Mouse (Mus musculus) urinary bladder, postnatal 4 days (tissue): ENCODE results near the gene Gm11564.
"Not testable (repeated sequence)": the region's sequence is repeated elsewhere in the genome, so short reads cannot be mapped to it uniquely, and the experiment has no call there.

ENCODE experiments used
- DNase-seq, 2 experiments: peaks; one replicate each; pipeline ENCODE4 v3.0.0; 2021 to 2022; ENCODE audit warnings: low spot score in 2 of 2

Gm11564 gene

GRCm38 (mm10) chr11:99815566-99815965 lies at the start of gene Gm11564:
TSS of gene Gm11564 (minus strand) at chr11:99815666.
- DNase-seq: not testable (repeated sequence)

GRCm38 (mm10) chr11:99864176-99864575 lies 48.7 kb upstream of the Gm11564 start, which contains the start of gene Gm11559:
TSS of gene Gm11559 (plus strand) at chr11:99864476.
- not testable (repeated sequence) for DNase-seq

GRCm38 (mm10) chr11:99858761-99859160 lies 43.3 kb upstream of the Gm11564 start:
- no peak for DNase-seq

GRCm38 (mm10) chr11:99857617-99858016 lies 42.2 kb upstream of the Gm11564 start, which contains the start of gene Gm11568:
TSS of gene Gm11568 (plus strand) at chr11:99857917.
- no peak for DNase-seq

GRCm38 (mm10) chr11:99854121-99854520 lies 38.7 kb upstream of the Gm11564 start:
- no peak for DNase-seq

GRCm38 (mm10) chr11:99851508-99851907 lies 36.0 kb upstream of the Gm11564 start, which contains the start of gene Krtap4-16:
TSS of gene Krtap4-16 (minus strand) at chr11:99851608.
- DNase-seq: no peak

- no peak for DNase-seq
These were observed 31.3 kb upstream of the Gm11564 start for GRCm38 (mm10) chr11:99846746-99847145.

- DNase-seq: no peak
These were observed 26.7 kb upstream of the Gm11564 start for GRCm38 (mm10) chr11:99842185-99842584.

- DNase-seq: no peak
These were observed 22.5 kb upstream of the Gm11564 start, which contains the start of gene 2300003K06Rik for GRCm38 (mm10) chr11:99837966-99838365. TSS of gene 2300003K06Rik (minus strand) at chr11:99838066.

GRCm38 (mm10) chr11:99809792-99810191 lies 5.7 kb downstream of the Gm11564 start, which contains the start of gene Krtap4-13:
TSS of gene Krtap4-13 (minus strand) at chr11:99809892.
- DNase-seq: not testable (repeated sequence)

GRCm38 (mm10) chr11:99804346-99804745 lies 11.1 kb downstream of the Gm11564 start, which contains the start of gene Gm11554:
TSS of gene Gm11554 (minus strand) at chr11:99804446.
- DNase-seq: not testable (repeated sequence)

- not testable (repeated sequence) for DNase-seq
These were observed 16.6 kb downstream of the Gm11564 start, which contains the start of gene Gm11569 for GRCm38 (mm10) chr11:99798832-99799231. TSS of gene Gm11569 (minus strand) at chr11:99798932.

- no peak for DNase-seq
These were observed 22.1 kb downstream of the Gm11564 start, which contains the start of gene Gm11596 for GRCm38 (mm10) chr11:99793367-99793766. TSS of gene Gm11596 (minus strand) at chr11:99793467.

GRCm38 (mm10) chr11:99784900-99785299 lies 30.6 kb downstream of the Gm11564 start, which contains the start of gene Krtap4-9:
TSS of gene Krtap4-9 (plus strand) at chr11:99785200.
- DNase-seq: not testable (repeated sequence)

- no peak for DNase-seq
These were observed 34.9 kb downstream of the Gm11564 start, which contains the start of gene Krtap4-8 for GRCm38 (mm10) chr11:99780604-99781003. TSS of gene Krtap4-8 (minus strand) at chr11:99780704.

GRCm38 (mm10) chr11:99778401-99778800 lies 37.1 kb downstream of the Gm11564 start:
- DNase-seq: no peak

GRCm38 (mm10) chr11:99772813-99773212 lies 42.7 kb downstream of the Gm11564 start, which contains the start of gene Gm11595:
TSS of gene Gm11595 (minus strand) at chr11:99772913.
- not testable (repeated sequence) for DNase-seq

GRCm38 (mm10) chr11:99768410-99768809 lies 47.1 kb downstream of the Gm11564 start:
- no peak for DNase-seq
